9 mouse cellular contexts compared by ENCODE assay signal in genomic region chr11:71052554-71052953, GRCm38 (mm10). TPM values are rescaled to one million over a fixed set of nuclear protein-coding genes. Genes with fewer than 3 reads are reported as not detected.
DNase-seq lines count a peak whose midpoint lies in the region; ATAC-seq and TF ChIP-seq lines count a peak whose summit lies in the region.
"Had no signal": no experiment of that assay in that cellular context is flagged by ENCODE, and none has a peak within 500 bp of the region (broad histone marks: within the 10 kb centered on the region; RNA-seq: fewer than 3 reads in every experiment).

No protein-coding gene starts in this region.

- no peaks in the 10 kb centered on the region for H3K9me3 ChIP-seq in heart, embryonic 10.5 days
- H3K9me3 ChIP-seq in heart, embryonic 12.5 days (replicated peaks), result no peaks in the 10 kb centered on the region; the same call in 1 of the 2 replicates
- H3K9me3 ChIP-seq in lung, embryonic 16.5 days (ENCODE audit: control insufficient read depth, low read length), result no peaks in the 10 kb centered on the region
- H3K9me3 ChIP-seq: heart, embryonic 13.5 days had no signal

- no peak overlapping the region for H3K9ac ChIP-seq in heart, embryonic 12.5 days
- no peak overlapping the region for H3K9ac ChIP-seq in lung, embryonic 16.5 days (ENCODE audit: low read length)

- no peak for ATAC-seq in heart, embryonic 12.5 days (ENCODE audit: insufficient number of reproducible peaks, low FRiP score)
- 0 out of 2 replicates have a peak, but pooled peaks have one; percentile 51 for ATAC-seq in lung, embryonic 16.5 days (ENCODE audit: low read depth)
- ATAC-seq in erythroid progenitor cell, adult 5-6 weeks (replicated peaks; ENCODE audit: low FRiP score, poor library complexity, severe bottlenecking), result no peak

- no peak for TF ChIP-seq CTCF in lung, adult 2 months (IDR thresholded peaks at IDR 0.05; ENCODE audit: insufficient read depth, low read length)
- peak; percentile 48; the same call in 1 of the 2 replicates for TF ChIP-seq CTCF in cortical plate, adult 2 months (IDR thresholded peaks at IDR 0.05; ENCODE audit: extremely low read depth, insufficient read depth, low read length)

- TF ChIP-seq POLR2A in lung, adult 2 months (IDR thresholded peaks at IDR 0.05; ENCODE audit: borderline replicate concordance, extremely low read depth, low read depth, low read length), result no peak
- TF ChIP-seq POLR2A in cortical plate, adult 2 months (IDR thresholded peaks at IDR 0.05; ENCODE audit: extremely low read depth, insufficient read depth, low read length), result no peak

- DNase-seq in heart, embryonic 10.5 days (ENCODE audit: low spot score), result peak; percentile 24
- no peak for DNase-seq in lung, adult 2 months
- peak; percentile 43 for DNase-seq in retina, postnatal 7 days (ENCODE audit: low read depth, low spot score)
- DNase-seq in gastrocnemius, postnatal 4 days (ENCODE audit: low spot score in 2 of 2), result no peak

- no peaks in the 10 kb centered on the region for H3K36me3 ChIP-seq in heart, embryonic 10.5 days
- no peaks in the 10 kb centered on the region for H3K36me3 ChIP-seq in heart, embryonic 12.5 days
- H3K36me3 ChIP-seq in lung, embryonic 16.5 days (ENCODE audit: control insufficient read depth, insufficient read depth, low read length), result no peaks in the 10 kb centered on the region
- H3K36me3 ChIP-seq: heart, embryonic 13.5 days had no signal

- H3K4me3 ChIP-seq in heart, embryonic 10.5 days, result no peak overlapping the region
- H3K4me3 ChIP-seq in heart, embryonic 12.5 days, result no peak overlapping the region
- H3K4me3 ChIP-seq in lung, embryonic 16.5 days (ENCODE audit: low read length), result no peak overlapping the region
- no peak overlapping the region for H3K4me3 ChIP-seq in lung, adult 2 months (replicated peaks; ENCODE audit: extremely low read depth, low read depth, low read length)
- no peak overlapping the region for H3K4me3 ChIP-seq in cortical plate, adult 2 months (ENCODE audit: insufficient read depth, low read length)
- H3K4me3 ChIP-seq: heart, embryonic 13.5 days had no signal

- no peaks in the 10 kb centered on the region for H3K27me3 ChIP-seq in heart, embryonic 10.5 days (ENCODE audit: insufficient read depth, poor library complexity, severe bottlenecking)
- no peaks in the 10 kb centered on the region for H3K27me3 ChIP-seq in heart, embryonic 12.5 days (replicated peaks)
- H3K27me3 ChIP-seq in lung, embryonic 16.5 days (ENCODE audit: control insufficient read depth, insufficient read depth, low read depth, low read length), result no peaks in the 10 kb centered on the region
- H3K27me3 ChIP-seq: heart, embryonic 13.5 days had no signal

- H3K27ac ChIP-seq in heart, embryonic 10.5 days, result no peak overlapping the region
- H3K27ac ChIP-seq in heart, embryonic 12.5 days (ENCODE audit: poor library complexity, severe bottlenecking), result no peak overlapping the region
- no peak overlapping the region for H3K27ac ChIP-seq in lung, embryonic 16.5 days (ENCODE audit: low read length)
- no peak overlapping the region for H3K27ac ChIP-seq in cortical plate, adult 2 months (ENCODE audit: insufficient read depth, low read length)
- H3K27ac ChIP-seq: heart, embryonic 13.5 days had no signal

- H3K4me2 ChIP-seq in heart, embryonic 12.5 days, result no peak overlapping the region
- no peak overlapping the region for H3K4me2 ChIP-seq in lung, embryonic 16.5 days (ENCODE audit: low read depth, low read length)
- H3K4me2 ChIP-seq: heart, embryonic 13.5 days had no signal

- H3K4me1 ChIP-seq in heart, embryonic 10.5 days, result no peaks in the 10 kb centered on the region
- no peaks in the 10 kb centered on the region for H3K4me1 ChIP-seq in heart, embryonic 12.5 days (replicated peaks)
- H3K4me1 ChIP-seq in lung, embryonic 16.5 days (replicated peaks; ENCODE audit: control insufficient read depth, insufficient read depth, low read length), result no peaks in the 10 kb centered on the region
- H3K4me1 ChIP-seq in lung, adult 2 months (ENCODE audit: control insufficient read depth, insufficient read depth, low read length), result no peaks in the 10 kb centered on the region
- no peaks in the 10 kb centered on the region for H3K4me1 ChIP-seq in cortical plate, adult 2 months (ENCODE audit: control insufficient read depth, insufficient read depth, low read length)
- H3K4me1 ChIP-seq: heart, embryonic 13.5 days had no signal

- 3% methylated on average over 1 of the region's 1 CpGs for WGBS in heart, embryonic 10.5 days
- 6% methylated on average over 1 of the region's 1 CpGs for WGBS in heart, embryonic 12.5 days
- 0% methylated on average over 1 of the region's 1 CpGs for WGBS in lung, embryonic 16.5 days
- 0% methylated on average over 1 of the region's 1 CpGs for WGBS in lung, adult 2 months

RNA-seq across cellular contexts. Expression of gene 6330403K07Rik, which starts 19.2 kb away (rescaled TPM):
- 30.8 and 73.4 TPM in 2 replicates for polyA plus RNA-seq in heart, embryonic 10.5 days (2016; fragmentation: Nextera tagmentation; extraction: Ambion mirVana)
- 42.9 and 44.4 TPM in 2 replicates for polyA plus RNA-seq in heart, embryonic 12.5 days (2016; fragmentation: Nextera tagmentation; extraction: Ambion mirVana)
- polyA plus RNA-seq in lung, embryonic 16.5 days (2015; fragmentation: Nextera tagmentation; extraction: Ambion mirVana), result 70.4 and 73.7 TPM in 2 replicates
- 1.5 and 1.7 TPM in 2 replicates for polyA plus RNA-seq in lung, adult 2 months (2012; rRNA removed)
- 297 and 308 TPM in 2 replicates for polyA plus RNA-seq in cortical plate, adult 2 months (2012; rRNA removed)
- 10 to 100 TPM; 19.5 to 21.8 TPM for total RNA-seq in gastrocnemius, postnatal 4 days (2021)
- not detected in 2 replicates for total RNA-seq in erythroid progenitor cell, adult 5-6 weeks (2015; ENCODE audit: low replicate concordance)
- total RNA-seq in erythroid progenitor cell, adult 5-6 weeks (2017; ENCODE audit: low replicate concordance), result not detected in 2 replicates

RNA-seq across cellular contexts. Expression of gene Derl2, which starts 32.9 kb away (rescaled TPM):
- 35.1 and 41.1 TPM in 2 replicates for polyA plus RNA-seq in heart, embryonic 10.5 days (2016; fragmentation: Nextera tagmentation; extraction: Ambion mirVana)
- polyA plus RNA-seq in heart, embryonic 12.5 days (2016; fragmentation: Nextera tagmentation; extraction: Ambion mirVana), result 35.2 and 40.9 TPM in 2 replicates
- polyA plus RNA-seq in lung, embryonic 16.5 days (2015; fragmentation: Nextera tagmentation; extraction: Ambion mirVana), result 52.1 and 53.0 TPM in 2 replicates
- polyA plus RNA-seq in lung, adult 2 months (2012; rRNA removed), result 9.0 and 15.5 TPM in 2 replicates
- polyA plus RNA-seq in cortical plate, adult 2 months (2012; rRNA removed), result 17.6 and 17.8 TPM in 2 replicates
- 10 to 100 TPM; 20.2 to 20.7 TPM for total RNA-seq in gastrocnemius, postnatal 4 days (2021)
- total RNA-seq in erythroid progenitor cell, adult 5-6 weeks (2015; ENCODE audit: low replicate concordance), result 32.4 and 44.0 TPM in 2 replicates
- 25.0 and 30.2 TPM in 2 replicates for total RNA-seq in erythroid progenitor cell, adult 5-6 weeks (2017; ENCODE audit: low replicate concordance)

RNA-seq across cellular contexts. Expression of gene Mis12, which starts 33.1 kb away (rescaled TPM):
- polyA plus RNA-seq in heart, embryonic 10.5 days (2016; fragmentation: Nextera tagmentation; extraction: Ambion mirVana), result 32.9 and 45.5 TPM in 2 replicates
- 25.5 and 27.3 TPM in 2 replicates for polyA plus RNA-seq in heart, embryonic 12.5 days (2016; fragmentation: Nextera tagmentation; extraction: Ambion mirVana)
- 47.4 and 52.0 TPM in 2 replicates for polyA plus RNA-seq in lung, embryonic 16.5 days (2015; fragmentation: Nextera tagmentation; extraction: Ambion mirVana)
- polyA plus RNA-seq in lung, adult 2 months (2012; rRNA removed), result 3.2 and 5.1 TPM in 2 replicates
- polyA plus RNA-seq in cortical plate, adult 2 months (2012; rRNA removed), result 10.6 and 11.5 TPM in 2 replicates
- 10 to 100 TPM in 1 of 2 experiments, 1 to 10 TPM in 1; 9.7 to 13.0 TPM for total RNA-seq in gastrocnemius, postnatal 4 days (2021)
- 56.6 and 62.9 TPM in 2 replicates for total RNA-seq in erythroid progenitor cell, adult 5-6 weeks (2015; ENCODE audit: low replicate concordance)
- total RNA-seq in erythroid progenitor cell, adult 5-6 weeks (2017; ENCODE audit: low replicate concordance), result 69.3 and 137 TPM in 2 replicates

RNA-seq across cellular contexts. Expression of gene Dhx33, which starts 48.3 kb away (rescaled TPM):
- polyA plus RNA-seq in heart, embryonic 10.5 days (2016; fragmentation: Nextera tagmentation; extraction: Ambion mirVana), result 21.0 and 23.3 TPM in 2 replicates
- 18.8 and 20.1 TPM in 2 replicates for polyA plus RNA-seq in heart, embryonic 12.5 days (2016; fragmentation: Nextera tagmentation; extraction: Ambion mirVana)
- polyA plus RNA-seq in lung, embryonic 16.5 days (2015; fragmentation: Nextera tagmentation; extraction: Ambion mirVana), result 16.3 and 16.5 TPM in 2 replicates
- 16.3 and 20.5 TPM in 2 replicates for polyA plus RNA-seq in lung, adult 2 months (2012; rRNA removed)
- polyA plus RNA-seq in cortical plate, adult 2 months (2012; rRNA removed), result 24.8 and 29.9 TPM in 2 replicates
- 10 to 100 TPM; 13.9 to 19.5 TPM for total RNA-seq in gastrocnemius, postnatal 4 days (2021)
- 1.1 and 3.8 TPM in 2 replicates for total RNA-seq in erythroid progenitor cell, adult 5-6 weeks (2015; ENCODE audit: low replicate concordance)
- total RNA-seq in erythroid progenitor cell, adult 5-6 weeks (2017; ENCODE audit: low replicate concordance), result 7.4 and 7.8 TPM in 2 replicates

Comparison
In these comparisons a context has a peak if more than half of its experiments do, and no peak if none do; other contexts are left out.
1. RNA of gene 6330403K07Rik, which starts 19.2 kb away (polyA plus RNA-seq): 297 to 308 TPM in cortical plate, adult 2 months, 30.8 to 73.4 TPM in heart, embryonic 10.5 days, 70.4 to 73.7 TPM in lung, embryonic 16.5 days and 42.9 to 44.4 TPM in heart, embryonic 12.5 days; 1.5 to 1.7 TPM in lung, adult 2 months; every median in the first group is over 10 times any median in the second.
2. DNase-seq: peak in heart, embryonic 10.5 days (single experiment) and retina, postnatal 7 days (single experiment); none in lung, adult 2 months (single experiment) and gastrocnemius, postnatal 4 days (0 of 2).